Mouse (Mus musculus): ENCODE data around the gene B4galt2. TPM values are rescaled to one million over a fixed set of nuclear protein-coding genes. Genes with fewer than 3 reads are reported as not detected.

B4galt2 gene
- polyA plus RNA-seq, 1 experiment from 2014 or later, result 31.5 TPM

Other genes starting within 250 kb of the B4galt2 start
- gene Dmap1, start 201.2 kb downstream of the B4galt2 start, polyA plus RNA-seq (2014; fragmentation: Nextera tagmentation; extraction: Ambion mirVana), result 66.1 and 67.3 TPM in 2 replicates
- gene Gm12845, start 159.1 kb downstream of the B4galt2 start, polyA plus RNA-seq (2014; fragmentation: Nextera tagmentation; extraction: Ambion mirVana), result not detected in 2 replicates
- gene Klf17, start 117.8 kb downstream of the B4galt2 start, polyA plus RNA-seq (2014; fragmentation: Nextera tagmentation; extraction: Ambion mirVana), result not detected in 2 replicates
- gene Slc6a9, start 49.0 kb downstream of the B4galt2 start, polyA plus RNA-seq (2014; fragmentation: Nextera tagmentation; extraction: Ambion mirVana), result 9.4 and 11.0 TPM in 2 replicates
- 1.8 and 2.0 TPM in 2 replicates for gene Ccdc24, start 10.9 kb downstream of the B4galt2 start, polyA plus RNA-seq (2014; fragmentation: Nextera tagmentation; extraction: Ambion mirVana)
- gene Atp6v0b, start 3.8 kb upstream of the B4galt2 start, polyA plus RNA-seq (2014; fragmentation: Nextera tagmentation; extraction: Ambion mirVana), result 182 and 213 TPM in 2 replicates
- 19.1 and 22.0 TPM in 2 replicates for gene Dph2, start 8.5 kb upstream of the B4galt2 start, polyA plus RNA-seq (2014; fragmentation: Nextera tagmentation; extraction: Ambion mirVana)
- 29.0 and 40.1 TPM in 2 replicates for gene Ipo13, start 31.5 kb upstream of the B4galt2 start, polyA plus RNA-seq (2014; fragmentation: Nextera tagmentation; extraction: Ambion mirVana)
- gene Artn, start 46.3 kb upstream of the B4galt2 start, polyA plus RNA-seq (2014; fragmentation: Nextera tagmentation; extraction: Ambion mirVana), result 2.7 and 3.0 TPM in 2 replicates